ENCODE assay signal across 13 mouse cellular contexts in the genomic region with DNA sequence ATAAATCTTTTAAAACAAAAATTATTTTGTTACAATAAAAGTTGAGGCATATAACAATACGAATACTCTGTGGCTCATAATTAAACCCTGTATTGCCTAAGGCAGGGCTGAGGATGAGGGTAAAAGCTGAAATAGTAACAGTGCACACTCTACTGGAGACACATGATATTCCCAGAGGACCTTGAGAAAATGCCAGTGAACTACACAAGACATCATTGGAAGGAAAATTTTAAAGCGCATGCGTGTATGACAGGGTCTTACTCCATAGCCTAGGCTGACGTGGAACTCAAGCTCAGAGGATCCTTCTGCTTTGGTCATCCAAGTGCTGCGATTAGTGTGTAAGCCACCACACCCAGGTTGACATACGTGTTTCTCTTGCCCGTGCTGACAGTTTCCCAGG. TPM values are rescaled to one million over a fixed set of nuclear protein-coding genes. Genes with fewer than 3 reads are reported as not detected.
DNase-seq lines count a peak whose midpoint lies in the region; TF ChIP-seq lines count a peak whose summit lies in the region.
"Had no signal": no experiment of that assay in that cellular context is flagged by ENCODE, and none has a peak within 500 bp of the region (broad histone marks: within the 10 kb centered on the region; RNA-seq: fewer than 3 reads in every experiment).

No protein-coding gene starts in this region.

- no peaks in the 10 kb centered on the region for H3K4me1 ChIP-seq in kidney, adult 2 months (ENCODE audit: control insufficient read depth, insufficient read depth, low read length)

- TF ChIP-seq POLR2A in kidney, adult 2 months (IDR thresholded peaks at IDR 0.05; ENCODE audit: low read depth, low read length) = no peak

- no peak overlapping the region for H3K4me3 ChIP-seq in kidney, adult 2 months (ENCODE audit: insufficient read depth, low read depth, low read length)

- H3K27ac ChIP-seq in kidney, adult 2 months (ENCODE audit: insufficient read depth, low read depth, low read length) = no peak overlapping the region
- H3K27ac ChIP-seq: liver, embryonic 14.5 days had no signal

- 87% methylated on average over 7 of the region's 7 CpGs for WGBS in kidney, adult 2 months

- no peak for TF ChIP-seq CTCF in kidney, adult 2 months (conservative IDR thresholded peaks at IDR 0.05; ENCODE audit: insufficient read depth, insufficient read length, low read depth, low read length)

- peaks cover 14% of the 10 kb centered on the region for H3K36me3 ChIP-seq in kidney, adult 2 months (ENCODE audit: control insufficient read depth, insufficient read depth, low read length)

- H3K27me3 ChIP-seq in kidney, adult 2 months (replicated peaks; ENCODE audit: control insufficient read depth, insufficient read depth, low read length) = no peaks in the 10 kb centered on the region

- peak; percentile 45 for DNase-seq in adrenal gland, adult 2 months
- DNase-seq in adrenal gland, postnatal 25 days = no peak
- peak; percentile 36 for DNase-seq in kidney, adult 2 months
- DNase-seq in kidney, postnatal 10 days = no peak
- peak; percentile 40 for DNase-seq in lung, postnatal 36 days
- no peak for DNase-seq in lung, postnatal 4 days
- DNase-seq in cerebellum, postnatal 25 days = no peak
- no peak for DNase-seq in testis, postnatal 14 days (ENCODE audit: low spot score)
- DNase-seq: heart, postnatal 36 days had no signal

RNA-seq across cellular contexts. Expression of gene Phldb1, which starts 13.5 kb away (rescaled TPM):
- total RNA-seq in adrenal gland, adult 2 months (2021) = 10 to 100 TPM; 24.9 to 54.1 TPM
- polyA plus RNA-seq in adrenal gland, adult 2 months (2012; rRNA removed) = 59.7 and 90.9 TPM in 2 replicates
- total RNA-seq in adrenal gland, postnatal 25 days (2021) = 33.7 and 36.9 TPM in 2 replicates
- 37.6 and 46.4 TPM in 2 replicates for polyA plus RNA-seq in kidney, adult 2 months (2012; rRNA removed)

RNA-seq across cellular contexts. Expression of gene Arcn1, which starts 19.2 kb away (rescaled TPM):
- total RNA-seq in adrenal gland, adult 2 months (2021) = 100 to 1,000 TPM; 145 to 172 TPM
- polyA plus RNA-seq in adrenal gland, adult 2 months (2012; rRNA removed) = 17.1 and 23.2 TPM in 2 replicates
- 148 and 170 TPM in 2 replicates for total RNA-seq in adrenal gland, postnatal 25 days (2021)
- polyA plus RNA-seq in kidney, adult 2 months (2012; rRNA removed) = 42.3 and 50.9 TPM in 2 replicates

RNA-seq across cellular contexts. Expression of gene Ift46, which starts 19.2 kb away (rescaled TPM):
- total RNA-seq in adrenal gland, adult 2 months (2021) = 100 to 1,000 TPM in 1 of 2 experiments, 10 to 100 TPM in 1; 73.0 to 102 TPM
- 20.7 and 22.2 TPM in 2 replicates for polyA plus RNA-seq in adrenal gland, adult 2 months (2012; rRNA removed)
- 71.7 and 97.0 TPM in 2 replicates for total RNA-seq in adrenal gland, postnatal 25 days (2021)
- polyA plus RNA-seq in kidney, adult 2 months (2012; rRNA removed) = 51.0 and 58.8 TPM in 2 replicates

RNA-seq across cellular contexts. Expression of gene Tmem25, which starts 50.6 kb away (rescaled TPM):
- 1 to 10 TPM; 3.1 to 9.8 TPM for total RNA-seq in adrenal gland, adult 2 months (2021)
- 15.7 and 22.1 TPM in 2 replicates for polyA plus RNA-seq in adrenal gland, adult 2 months (2012; rRNA removed)
- total RNA-seq in adrenal gland, postnatal 25 days (2021) = 6.1 and 8.6 TPM in 2 replicates
- polyA plus RNA-seq in kidney, adult 2 months (2012; rRNA removed) = 71.8 and 100 TPM in 2 replicates

RNA-seq across cellular contexts. Expression of gene Ttc36, which starts 54.4 kb away (rescaled TPM):
- 1 to 10 TPM; 1.6 to 4.1 TPM for total RNA-seq in adrenal gland, adult 2 months (2021)
- polyA plus RNA-seq in adrenal gland, adult 2 months (2012; rRNA removed) = 16.6 and 21.5 TPM in 2 replicates
- 3.4 and 10.5 TPM in 2 replicates for total RNA-seq in adrenal gland, postnatal 25 days (2021)
- 1,516 and 1,584 TPM in 2 replicates for polyA plus RNA-seq in kidney, adult 2 months (2012; rRNA removed)
- total RNA-seq: gastrocnemius, postnatal 36 days had no signal
- polyA plus RNA-seq: forebrain, embryonic 16.5 days; inflammation-experienced regulatory T-cells, adult 6 months had no signal

Comparison
In these comparisons a context has a peak if more than half of its experiments do, and no peak if none do; other contexts are left out.
1. DNase-seq: peak in adrenal gland, adult 2 months (single experiment), kidney, adult 2 months (single experiment) and lung, postnatal 36 days (single experiment); none in adrenal gland, postnatal 25 days (single experiment), kidney, postnatal 10 days (single experiment), lung, postnatal 4 days (0 of 2), cerebellum, postnatal 25 days (0 of 2) and testis, postnatal 14 days (single experiment).